Mouse (Mus musculus) regulatory T cell (primary cell): ENCODE data around the gene Vwa8.
"Not testable (repeated sequence)": the region's sequence is repeated elsewhere in the genome, so short reads cannot be mapped to it uniquely, and the experiment has no call there.

ENCODE experiments used
- in situ Hi-C: fragments of 300-600 bp; cut with MboI, MseI; formaldehyde crosslinking; loops from one replicate; pipeline ENCODE4 v1.15.1; 2025; ENCODE audit warnings: high pct_unique_total_duplicates

The Vwa8 gene

DNA sequence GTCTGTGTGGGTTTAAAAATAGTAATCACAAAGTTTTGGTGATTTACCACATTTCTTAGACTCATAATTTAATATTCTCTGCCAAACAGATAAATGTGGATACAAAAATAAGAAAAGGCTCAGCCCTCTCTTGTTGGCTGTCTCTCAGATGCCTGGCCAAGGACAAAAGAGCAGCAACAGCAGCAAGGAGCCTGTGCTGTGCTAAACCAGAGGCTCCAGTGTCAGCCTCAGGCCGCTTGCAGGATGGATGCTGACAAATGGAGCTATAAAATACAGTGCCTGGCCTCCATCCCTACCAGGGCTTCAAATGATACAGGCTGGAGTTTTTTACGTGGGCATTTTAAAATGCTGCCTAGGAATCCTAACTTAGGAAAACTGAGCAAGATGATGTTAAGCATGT lies 134.3 kb downstream of the Vwa8 start:
- in situ Hi-C loops, result no loop called here

DNA sequence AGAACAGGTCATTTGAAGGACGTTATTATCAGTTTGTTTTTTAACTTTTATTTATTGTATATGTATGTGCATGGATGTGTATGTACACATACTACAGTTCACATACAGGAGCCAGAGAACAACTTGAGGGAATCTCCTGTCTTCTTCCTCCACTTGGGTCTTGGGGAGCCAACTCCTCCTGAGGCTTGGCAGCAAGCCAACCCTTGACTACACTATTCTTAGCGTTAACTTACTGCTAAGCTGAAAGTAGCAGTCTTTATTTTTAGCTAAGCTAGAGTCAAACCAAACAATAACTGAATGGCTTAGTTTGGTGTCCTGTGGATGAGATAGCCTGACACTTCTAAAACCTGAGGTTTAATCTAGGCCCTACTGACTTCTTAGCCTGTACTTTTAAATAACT lies 135.4 kb downstream of the Vwa8 start:
- in situ Hi-C loops, result no loop called here

DNA sequence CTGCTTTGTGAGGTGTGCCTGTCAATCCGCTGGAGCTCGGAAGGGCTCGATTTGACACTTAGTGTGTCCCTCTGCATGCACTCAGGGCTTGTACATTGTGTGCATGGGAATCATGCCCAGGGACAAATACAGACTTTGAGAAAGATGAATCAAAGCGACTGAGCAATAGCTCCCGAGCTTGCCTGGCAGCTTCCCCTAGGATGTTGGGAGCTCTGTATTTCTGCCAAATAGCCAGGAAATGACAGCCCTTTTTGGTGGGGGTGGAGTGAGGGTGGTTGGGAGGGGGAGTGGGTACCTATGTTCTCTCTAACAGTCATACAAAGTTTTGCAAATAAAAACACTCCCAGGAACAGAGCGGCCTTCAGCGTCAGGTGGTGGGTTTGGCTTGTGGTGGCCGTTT lies 138.7 kb downstream of the Vwa8 start:
- in situ Hi-C loops, result no loop called here

GRCm38 (mm10) chr14:78992456-78992855 lies 143.6 kb downstream of the Vwa8 start:
- in situ Hi-C loops, result no loop called here

DNA sequence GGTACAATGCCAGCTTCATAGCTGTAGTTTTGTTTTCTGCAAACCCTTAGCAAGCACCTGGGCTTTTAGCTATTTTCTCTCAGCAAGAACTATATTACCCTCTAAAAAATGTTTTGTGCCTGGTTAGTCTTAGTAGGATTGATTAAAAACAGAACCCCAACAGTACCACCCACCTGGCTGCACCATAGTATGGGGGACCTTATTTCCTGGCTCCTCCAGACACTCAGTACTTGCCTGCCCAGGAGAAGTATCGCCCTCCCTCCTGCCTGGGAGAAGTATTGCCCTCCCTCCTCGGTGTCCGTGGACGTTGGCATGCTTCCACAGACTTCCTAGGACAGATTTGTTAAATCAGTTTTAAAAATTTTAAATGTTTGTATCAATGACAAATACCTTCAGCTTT lies 144.7 kb downstream of the Vwa8 start:
- in situ Hi-C loops, result no loop called here

DNA sequence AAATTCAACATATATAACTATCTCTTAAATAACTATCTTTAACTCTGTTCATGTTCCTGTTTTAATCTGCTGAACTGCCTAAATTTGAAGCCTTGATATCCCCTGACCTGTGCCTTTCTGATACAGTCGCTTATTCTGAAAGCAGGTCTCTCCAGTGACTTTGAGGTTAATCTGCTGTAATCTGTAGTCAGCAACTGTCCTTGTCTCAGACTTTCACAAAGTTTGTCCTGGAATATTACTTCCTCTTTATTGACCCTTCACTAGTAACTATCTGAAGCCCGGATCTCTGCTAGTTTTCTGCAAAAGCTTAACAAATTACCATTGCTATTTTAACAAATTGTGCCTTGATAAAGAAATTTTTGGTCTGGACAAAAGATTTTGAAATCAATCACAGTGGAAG lies 147.5 kb downstream of the Vwa8 start:
- in situ Hi-C loops, result no loop called here

DNA sequence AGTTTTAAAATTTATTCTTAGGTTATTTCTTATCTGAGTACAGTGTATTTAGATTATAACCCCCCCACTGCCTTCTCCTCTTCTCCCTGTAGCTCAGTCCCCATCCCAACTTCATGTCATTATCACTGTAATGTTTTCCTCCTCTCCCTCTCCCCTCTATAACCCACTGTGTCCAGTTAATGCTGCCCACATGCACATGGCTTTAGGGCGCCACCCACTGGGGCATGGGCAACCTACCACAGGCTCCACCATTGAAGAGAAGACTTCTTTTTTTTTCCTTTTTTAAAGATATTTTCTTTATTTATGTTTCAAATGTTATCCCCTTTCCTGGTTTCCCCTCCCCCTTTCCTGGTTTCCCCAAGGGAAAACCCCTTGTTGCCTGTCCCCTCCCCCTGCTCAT lies 154.7 kb downstream of the Vwa8 start:
- in situ Hi-C loops, result no loop called here

GRCm38 (mm10) chr14:79017710-79018109 lies 168.9 kb downstream of the Vwa8 start:
- in situ Hi-C loops, result not testable (repeated sequence)

DNA sequence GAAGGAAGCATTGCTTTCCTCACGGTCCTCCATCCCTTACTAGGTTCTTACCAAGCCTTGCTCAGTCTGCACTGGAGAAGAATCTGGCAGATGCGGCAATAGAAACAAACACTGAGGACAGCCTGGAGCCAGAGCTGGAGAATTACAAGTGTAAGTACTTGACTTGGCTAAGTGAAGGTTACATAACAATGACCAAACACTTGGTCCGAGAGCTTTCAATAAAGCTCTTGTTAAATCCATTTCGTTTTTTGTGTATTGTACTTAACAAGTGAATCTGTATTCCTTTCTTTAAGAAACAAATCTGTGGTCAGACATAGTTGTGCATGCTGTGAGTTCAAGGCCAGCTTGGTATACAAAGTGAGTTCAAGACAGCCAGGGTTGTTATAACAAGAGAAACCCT lies 169.7 kb downstream of the Vwa8 start:
- in situ Hi-C loops, result no loop called here

DNA sequence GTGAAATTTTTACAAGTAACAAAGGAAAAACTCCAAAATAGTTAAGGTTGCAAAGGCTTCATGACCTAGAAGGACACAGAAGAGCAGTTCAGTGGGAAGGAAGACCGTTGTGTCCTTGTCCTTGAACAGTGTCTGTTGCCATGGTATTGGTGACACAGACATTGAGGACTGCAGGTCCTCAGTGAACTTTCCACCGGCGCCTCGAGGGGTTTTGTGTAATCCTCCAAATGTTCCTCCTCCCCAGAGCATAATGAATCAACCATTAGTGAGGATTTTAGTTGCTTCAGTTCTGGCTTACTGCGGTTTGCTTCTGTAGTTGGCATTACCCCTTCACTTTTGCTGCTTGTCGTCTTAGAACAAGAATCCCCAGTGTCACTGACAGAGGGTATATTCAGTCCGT lies 172.9 kb downstream of the Vwa8 start:
- in situ Hi-C loops, result no loop called here

- in situ Hi-C loops, result no loop called here
Observed at GRCm38 (mm10) chr14:79028996-79029575, 180.2 kb downstream of the Vwa8 start.

DNA sequence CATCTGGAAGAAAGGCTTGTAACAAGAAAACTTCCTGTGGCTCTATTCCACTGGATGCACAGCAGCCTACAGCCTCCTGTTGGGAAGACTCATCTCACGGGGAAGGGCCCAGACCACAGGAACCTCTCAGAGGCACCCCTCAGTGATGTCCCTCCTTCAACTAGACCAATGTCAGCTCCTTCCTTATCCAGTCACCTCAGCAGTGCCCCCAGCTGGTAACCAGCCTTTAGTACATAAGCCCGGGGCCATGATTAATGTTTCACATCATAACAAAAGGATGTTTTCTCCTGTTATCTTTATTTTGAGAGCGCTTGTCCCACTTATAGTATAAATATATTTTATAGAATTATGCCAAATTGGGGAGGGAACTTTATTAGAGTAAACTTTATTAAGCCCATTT lies 181.9 kb downstream of the Vwa8 start:
- in situ Hi-C loops, result no loop called here

DNA sequence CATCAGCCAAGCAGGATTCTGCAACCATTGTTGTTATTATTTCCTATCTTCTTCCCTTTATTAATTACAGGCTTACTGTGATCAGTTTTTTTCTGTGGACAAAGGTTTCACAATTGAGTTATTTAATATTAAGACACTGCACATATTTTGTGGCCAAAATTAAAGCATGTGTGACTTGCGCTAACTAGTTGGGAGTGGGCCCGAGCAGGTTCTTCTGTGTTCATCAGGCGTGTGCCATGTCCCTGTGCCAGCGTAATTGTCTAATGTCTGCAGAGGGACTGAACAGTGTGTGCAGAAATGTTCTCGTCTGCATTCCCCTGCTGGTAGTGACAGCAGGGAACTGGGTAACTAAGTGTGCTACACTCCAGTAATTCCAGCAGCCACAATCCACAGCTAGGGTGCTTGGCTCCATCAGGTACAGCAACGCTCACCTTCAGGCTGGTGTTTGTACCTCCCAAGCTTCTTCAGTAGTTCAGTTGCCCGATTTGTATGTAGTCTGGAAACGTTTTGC lies 182.4 kb downstream of the Vwa8 start:
- in situ Hi-C loops, result no loop called here

- in situ Hi-C loops, result no loop called here
Observed at GRCm38 (mm10) chr14:79033396-79033795, 184.5 kb downstream of the Vwa8 start.

- in situ Hi-C loops, result no loop called here
Observed at GRCm38 (mm10) chr14:79034511-79034913, 185.7 kb downstream of the Vwa8 start.

DNA sequence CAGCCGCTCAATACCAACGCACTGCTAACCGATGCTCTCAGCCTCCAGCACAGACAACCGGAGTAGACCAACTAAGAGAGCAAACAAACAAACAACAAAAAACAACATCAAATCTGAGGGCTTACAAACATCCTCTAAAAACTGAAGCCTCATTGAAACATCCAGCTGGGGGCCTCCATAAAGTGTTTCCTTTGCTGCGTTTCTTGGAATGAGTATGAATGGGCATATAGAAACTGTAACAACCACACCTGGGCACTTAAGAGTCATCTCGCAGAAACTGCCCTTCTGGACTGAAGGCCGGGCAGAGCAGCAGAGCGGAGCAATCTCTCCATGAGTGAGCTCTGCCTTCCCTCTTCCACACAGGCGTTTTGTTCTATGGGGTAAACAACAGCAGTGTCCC lies 186.7 kb downstream of the Vwa8 start:
- in situ Hi-C loops, result no loop called here

- in situ Hi-C loops, result no loop called here
Observed at GRCm38 (mm10) chr14:79047186-79047585, 198.3 kb downstream of the Vwa8 start.

GRCm38 (mm10) chr14:79047956-79048355 lies 199.1 kb downstream of the Vwa8 start:
- in situ Hi-C loops, result no loop called here

DNA sequence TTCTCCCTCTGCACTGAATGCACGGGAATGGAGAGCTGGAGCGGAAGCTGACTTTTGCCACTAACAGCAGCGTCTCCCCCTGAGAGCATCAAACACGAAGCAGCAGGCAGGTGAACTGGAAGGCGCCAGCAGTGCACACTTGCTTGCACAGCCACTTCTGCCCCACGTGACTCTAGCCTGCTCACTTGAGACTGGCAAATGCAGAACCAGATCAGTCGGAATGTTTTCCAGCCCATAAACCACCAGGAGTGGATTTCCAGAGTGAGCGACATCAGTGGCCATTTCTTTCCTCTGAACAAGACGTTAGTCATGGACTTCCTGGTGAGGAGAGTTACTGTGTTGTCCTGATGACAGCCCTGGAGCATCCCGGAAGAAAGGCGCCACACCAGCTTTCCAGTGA lies 200.7 kb downstream of the Vwa8 start:
- in situ Hi-C loops, result no loop called here

- in situ Hi-C loops, result no loop called here
Observed at GRCm38 (mm10) chr14:79065636-79066035, 216.8 kb downstream of the Vwa8 start.

GRCm38 (mm10) chr14:79069515-79069914 lies 220.7 kb downstream of the Vwa8 start:
- in situ Hi-C loops, result no loop called here

- in situ Hi-C loops, result no loop called here
Observed at GRCm38 (mm10) chr14:79074786-79075185, 225.9 kb downstream of the Vwa8 start.

DNA sequence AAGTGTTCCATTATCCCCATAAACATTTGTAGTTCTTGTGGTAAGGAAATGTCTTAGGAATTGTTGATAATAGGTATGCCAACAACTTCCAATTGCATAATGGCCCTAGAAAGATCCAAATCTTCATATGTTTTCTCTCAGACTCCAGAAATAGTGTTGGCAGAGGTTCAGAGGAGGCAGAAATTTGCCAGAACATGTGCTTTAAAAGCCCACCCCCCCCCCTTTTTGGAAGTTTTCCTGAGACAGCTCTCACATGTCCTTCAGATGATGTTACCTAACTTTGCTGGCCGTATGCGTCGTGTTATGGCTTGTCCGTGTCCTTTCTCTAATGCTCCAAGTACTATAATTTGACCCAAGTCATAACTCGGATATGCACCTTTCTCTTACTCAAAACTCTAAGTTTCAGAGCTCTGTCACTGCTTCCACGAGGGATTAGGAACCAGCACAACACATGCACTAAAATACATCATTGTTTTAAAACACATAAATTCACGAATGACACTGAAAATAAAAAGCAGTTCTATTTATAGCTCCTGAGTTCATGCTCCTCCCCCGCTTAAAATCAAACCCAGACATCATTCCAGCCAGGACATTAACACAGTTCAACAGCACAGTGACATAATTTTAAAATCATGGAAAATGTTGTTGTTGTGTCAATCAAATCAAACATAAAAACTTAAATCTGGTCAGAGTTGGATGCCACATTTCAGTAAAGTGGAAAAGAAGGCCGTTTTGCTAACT lies 227.9 kb downstream of the Vwa8 start:
- in situ Hi-C loops, result no loop called here
